Mouse (Mus musculus): ENCODE measurements around the gene Stra8. TPM values are rescaled to one million over a fixed set of nuclear protein-coding genes. Genes with fewer than 3 reads are reported as not detected.
A peak's percentile ranks its signal among the peaks of the same experiment; 100 is the strongest.

Stra8 gene
- total RNA-seq, 1 experiment, result 23.8 TPM

DNA sequence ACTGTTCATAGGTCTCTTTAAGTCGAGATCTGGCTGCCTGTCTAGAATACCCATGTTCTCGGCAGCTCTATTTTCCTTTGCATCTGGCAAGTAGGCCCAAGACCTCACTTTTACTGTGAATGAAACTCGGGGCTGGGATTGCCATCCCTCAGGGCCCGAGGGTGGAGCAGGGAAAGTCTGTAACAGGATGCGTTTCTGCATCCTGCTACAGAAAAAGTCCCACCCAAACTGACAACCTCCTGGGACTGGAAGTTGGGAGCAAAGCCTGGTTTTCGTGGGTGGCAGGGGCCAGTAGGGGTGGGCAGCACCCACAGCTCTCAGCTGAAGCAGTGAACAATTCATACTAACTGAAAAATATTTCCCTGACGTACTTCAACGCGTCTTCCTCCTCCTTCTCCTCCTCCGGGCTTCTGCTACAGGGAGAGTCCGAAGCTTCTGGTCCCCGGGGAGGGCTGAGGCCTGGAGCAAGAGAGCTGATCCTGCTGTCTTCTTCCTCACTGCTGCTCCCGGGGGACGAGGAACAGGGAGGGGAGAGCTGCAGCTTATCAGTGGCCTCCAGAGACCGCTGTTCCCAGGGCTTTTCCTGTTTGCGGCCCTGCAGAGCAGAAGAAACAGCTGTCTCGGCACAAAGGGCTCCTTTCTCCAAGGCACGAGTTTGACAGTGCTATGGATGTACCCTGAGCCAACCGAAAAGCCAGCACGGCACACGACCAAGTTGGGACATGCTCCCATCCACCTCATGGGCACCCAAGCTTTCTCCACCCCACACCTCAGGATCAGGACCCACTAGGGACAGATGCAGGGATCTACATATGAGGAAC is 45.7 kb upstream of the Stra8 start:
- peaks cover 0 to 17% of the 10 kb centered on the region in 2 experiments; a peak in 3 of 4 replicates for H3K4me1 ChIP-seq (ENCODE audit: control insufficient read depth in 2 of 2, insufficient read depth in 2 of 2, low read length in 2 of 2, poor library complexity in 1 of 2)
- TF ChIP-seq CHD2 (IDR thresholded peaks at IDR 0.05; ENCODE audit: low read depth, low read length), result no peak
- TF ChIP-seq ZNF384 (IDR thresholded peaks at IDR 0.05; ENCODE audit: low read depth, low read length), result no peak
- no peak for TF ChIP-seq ZC3H11A (IDR thresholded peaks at IDR 0.05; ENCODE audit: borderline replicate concordance, low read depth, low read length)
- no peak for TF ChIP-seq MAFK (IDR thresholded peaks at IDR 0.05; ENCODE audit: insufficient read depth, low read depth, low read length)
- no peak for TF ChIP-seq HCFC1 (IDR thresholded peaks at IDR 0.05; ENCODE audit: borderline replicate concordance, insufficient read depth, low read length)
- no peak overlapping the region for H3K4me3 ChIP-seq (ENCODE audit: insufficient read depth in 1 of 2, low read depth in 1 of 2, low read length in 2 of 2, poor library complexity in 1 of 2, severe bottlenecking in 1 of 2)
- no peaks in the 10 kb centered on the region for H3K9me3 ChIP-seq (ENCODE audit: control insufficient read depth, insufficient read depth, low read depth, low read length)
- no peak overlapping the region for H3K9ac ChIP-seq (ENCODE audit: insufficient read depth, low read depth, low read length, poor library complexity, severe bottlenecking)
- in situ Hi-C loops (cut with MboI; ENCODE audit: low sequenced_read_pairs in 2 of 2, unreplicated experiment in 2 of 2), result no loop called here
- no peak for DNase-seq (ENCODE audit: low read depth, low spot score)
- H3K27ac ChIP-seq (ENCODE audit: insufficient read depth, low read depth, low read length, poor library complexity, severe bottlenecking), result no peak overlapping the region
- peaks cover 3% of the 10 kb centered on the region; the same call in 1 of the 2 replicates for H3K36me3 ChIP-seq (ENCODE audit: control insufficient read depth, insufficient read depth, low read length, poor library complexity, severe bottlenecking)

- TF ChIP-seq CHD2 (IDR thresholded peaks at IDR 0.05; ENCODE audit: low read depth, low read length) (no peak), ZC3H11A (IDR thresholded peaks at IDR 0.05; ENCODE audit: borderline replicate concordance, low read depth, low read length) (no peak), HCFC1 (IDR thresholded peaks at IDR 0.05; ENCODE audit: borderline replicate concordance, insufficient read depth, low read length) (no peak), MAFK (IDR thresholded peaks at IDR 0.05; ENCODE audit: insufficient read depth, low read depth, low read length) (no peak), ZNF384 (IDR thresholded peaks at IDR 0.05; ENCODE audit: low read depth, low read length) (no peak)
- in situ Hi-C loops (cut with MboI; ENCODE audit: low sequenced_read_pairs in 2 of 2, unreplicated experiment in 2 of 2), result no loop called here
- no peaks in the 10 kb centered on the region for H3K9me3 ChIP-seq (ENCODE audit: control insufficient read depth, insufficient read depth, low read depth, low read length)
- no peak for DNase-seq (ENCODE audit: low read depth, low spot score)
- peaks cover 5% of the 10 kb centered on the region; the same call in 1 of the 2 replicates for H3K36me3 ChIP-seq (ENCODE audit: control insufficient read depth, insufficient read depth, low read length, poor library complexity, severe bottlenecking)
- H3K27ac ChIP-seq (ENCODE audit: insufficient read depth, low read depth, low read length, poor library complexity, severe bottlenecking), result no peak overlapping the region
- H3K4me3 ChIP-seq (ENCODE audit: insufficient read depth in 1 of 2, low read depth in 1 of 2, low read length in 2 of 2, poor library complexity in 1 of 2, severe bottlenecking in 1 of 2), result no peak overlapping the region
- no peak overlapping the region for H3K9ac ChIP-seq (ENCODE audit: insufficient read depth, low read depth, low read length, poor library complexity, severe bottlenecking)
- peaks cover 0 to 13% of the 10 kb centered on the region in 2 experiments; a peak in 3 of 4 replicates for H3K4me1 ChIP-seq (ENCODE audit: control insufficient read depth in 2 of 2, insufficient read depth in 2 of 2, low read length in 2 of 2, poor library complexity in 1 of 2)
These were observed 44.6 kb upstream of the Stra8 start for GRCm38 (mm10) chr6:34875268-34875761.

DNA sequence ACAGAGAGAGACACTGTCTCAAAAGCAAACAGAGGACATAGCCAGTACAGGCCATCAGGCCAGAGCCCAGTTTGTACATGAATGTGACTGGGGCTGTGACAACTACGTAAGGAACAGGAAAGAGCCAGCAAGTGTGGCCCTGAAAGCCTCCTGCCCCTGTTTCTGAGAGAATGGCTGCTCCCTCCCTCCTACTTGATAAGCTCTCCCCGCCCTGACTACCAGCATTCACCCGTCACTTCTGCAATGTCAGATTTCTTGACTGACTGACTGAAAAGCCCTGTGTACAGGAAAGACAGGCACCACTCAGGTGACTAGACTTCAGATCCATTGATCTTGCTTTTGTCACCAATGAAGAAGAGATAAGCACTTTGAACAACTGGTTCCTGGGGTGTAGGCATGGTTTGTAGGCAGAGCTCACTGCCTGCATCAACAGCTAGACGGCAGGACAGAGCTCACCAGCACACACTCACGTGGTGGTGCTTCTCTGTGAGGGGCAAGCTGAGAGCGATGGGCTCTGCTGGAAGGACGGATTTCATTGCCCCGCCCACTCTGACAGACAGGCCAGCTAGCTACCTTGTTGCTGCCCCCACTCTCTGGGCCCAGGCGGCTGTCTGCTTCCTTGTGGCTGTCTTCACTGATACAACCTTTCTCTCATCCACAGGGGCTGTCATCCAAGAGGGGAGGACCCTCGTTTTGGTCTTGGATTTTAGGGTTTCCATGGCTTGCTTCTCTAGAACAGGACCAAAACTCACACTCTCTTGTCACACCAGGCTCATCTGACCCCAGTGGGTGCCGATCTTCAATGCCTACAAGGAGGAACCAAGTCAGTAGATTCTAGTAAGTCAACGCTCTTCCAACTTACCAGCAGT is 43.8 kb upstream of the Stra8 start:
- Histone ChIP-seq H3K36me3 (ENCODE audit: control insufficient read depth, insufficient read depth, low read length, poor library complexity, severe bottlenecking) (peaks cover 9% of the 10 kb centered on the region; the same call in 1 of the 2 replicates), H3K4me3 (ENCODE audit: insufficient read depth in 1 of 2, low read depth in 1 of 2, low read length in 2 of 2, poor library complexity in 1 of 2, severe bottlenecking in 1 of 2) (no peak overlapping the region), H3K9ac (ENCODE audit: insufficient read depth, low read depth, low read length, poor library complexity, severe bottlenecking) (no peak overlapping the region), H3K27ac (ENCODE audit: insufficient read depth, low read depth, low read length, poor library complexity, severe bottlenecking) (no peak overlapping the region), H3K4me1 (ENCODE audit: control insufficient read depth in 2 of 2, insufficient read depth in 2 of 2, low read length in 2 of 2, poor library complexity in 1 of 2) (peaks cover 0 to 13% of the 10 kb centered on the region in 2 experiments; a peak in 3 of 4 replicates), H3K9me3 (ENCODE audit: control insufficient read depth, insufficient read depth, low read depth, low read length) (no peaks in the 10 kb centered on the region)
- in situ Hi-C loops (cut with MboI; ENCODE audit: low sequenced_read_pairs in 2 of 2, unreplicated experiment in 2 of 2), result no loop called here
- TF ChIP-seq HCFC1 (IDR thresholded peaks at IDR 0.05; ENCODE audit: borderline replicate concordance, insufficient read depth, low read length), result no peak
- no peak for TF ChIP-seq CHD2 (IDR thresholded peaks at IDR 0.05; ENCODE audit: low read depth, low read length)
- no peak for DNase-seq (ENCODE audit: low read depth, low spot score)

- TF ChIP-seq CHD2 (IDR thresholded peaks at IDR 0.05; ENCODE audit: low read depth, low read length), result no peak
- TF ChIP-seq MAFK (IDR thresholded peaks at IDR 0.05; ENCODE audit: insufficient read depth, low read depth, low read length), result no peak
- no peak for DNase-seq (ENCODE audit: low read depth, low spot score)
- Histone ChIP-seq H3K4me1 (ENCODE audit: control insufficient read depth in 2 of 2, insufficient read depth in 2 of 2, low read length in 2 of 2, poor library complexity in 1 of 2) (peaks cover 0 to 13% of the 10 kb centered on the region in 2 experiments; a peak in 3 of 4 replicates), H3K36me3 (ENCODE audit: control insufficient read depth, insufficient read depth, low read length, poor library complexity, severe bottlenecking) (peaks cover 9% of the 10 kb centered on the region; the same call in 1 of the 2 replicates), H3K9me3 (ENCODE audit: control insufficient read depth, insufficient read depth, low read depth, low read length) (no peaks in the 10 kb centered on the region), H3K27ac (ENCODE audit: insufficient read depth, low read depth, low read length, poor library complexity, severe bottlenecking) (no peak overlapping the region), H3K4me3 (ENCODE audit: insufficient read depth in 1 of 2, low read depth in 1 of 2, low read length in 2 of 2, poor library complexity in 1 of 2, severe bottlenecking in 1 of 2) (peak overlapping the region in 1 of 2 experiments; percentile 87; a peak in 1 of 4 replicates), H3K9ac (ENCODE audit: insufficient read depth, low read depth, low read length, poor library complexity, severe bottlenecking) (no peak overlapping the region)
- in situ Hi-C loops (cut with MboI; ENCODE audit: low sequenced_read_pairs in 2 of 2, unreplicated experiment in 2 of 2), result no loop called here
These were observed 43.2 kb upstream of the Stra8 start for GRCm38 (mm10) chr6:34876835-34877156.

All from ES-E14 (cell line).